Mouse (Mus musculus) embryonic facial prominence, embryonic 15.5 days (tissue): ENCODE measurements around the gene Olfr1438-ps1. TPM values are rescaled to one million over a fixed set of nuclear protein-coding genes. Genes with fewer than 3 reads are reported as not detected.
"Not testable (repeated sequence)": the region's sequence is repeated elsewhere in the genome, so short reads cannot be mapped to it uniquely, and the experiment has no call there.

ENCODE experiments used
- ATAC-seq: fragments of 200-750 bp; cut with Nextera tagmentation; 2 replicates; pipeline ENCODE4 v1.8.0; 2017; ENCODE audit warnings: low read depth, moderate TSS enrichment; ENCODE audit not compliant: insufficient number of reproducible peaks, low FRiP score, low TSS enrichment
- H3K27ac ChIP-seq: fragments of 300-500 bp; sonication (generic); replicated peaks from 2 replicates; pipeline ENCODE4 v1.5.1; 2015; ENCODE audit warnings: mild to moderate bottlenecking, inconsistent platforms
- H3K27me3 ChIP-seq: fragments of 300-500 bp; sonication (generic); 2 replicates; pipeline ENCODE4 v1.6.1; 2015; ENCODE audit warnings: inconsistent platforms
- H3K36me3 ChIP-seq: fragments of 300-500 bp; sonication (generic); 2 replicates; pipeline ENCODE4 v1.6.1; 2015; ENCODE audit warnings: mild to moderate bottlenecking, inconsistent platforms
- H3K4me1 ChIP-seq: fragments of 300-500 bp; sonication (generic); 2 replicates; pipeline ENCODE4 v1.6.1; 2015; ENCODE audit warnings: inconsistent platforms
- H3K4me2 ChIP-seq: fragments of 300-500 bp; sonication (generic); replicated peaks from 2 replicates; pipeline ENCODE4 v1.6.1; 2015; ENCODE audit warnings: mild to moderate bottlenecking, inconsistent platforms
- H3K4me3 ChIP-seq: fragments of 300-500 bp; sonication (generic); replicated peaks from 2 replicates; pipeline ENCODE4 v1.5.1; 2015; ENCODE audit warnings: mild to moderate bottlenecking, inconsistent platforms
- H3K9ac ChIP-seq: fragments of 300-500 bp; sonication (generic); 2 replicates; pipeline ENCODE4 v1.6.1; 2015; ENCODE audit warnings: inconsistent platforms
- H3K9me3 ChIP-seq: fragments of 300-500 bp; sonication (generic); replicated peaks from 2 replicates; pipeline ENCODE4 v1.6.1; 2016; ENCODE audit warnings: inconsistent platforms
- WGBS: fragments of 180-500 bp; shearing (Covaris S2); methylation state at CpG from one replicate; pipeline ENCODE4 v1.1.7; 2015; 5-methylcytosine and 5-hydroxymethylcytosine counted together
- polyA plus RNA-seq: library from polyadenylated mRNA; unstranded; fragments of >200 nt; fragmentation: Nextera tagmentation; extraction: Ambion mirVana; gene quantifications from 2 replicates; pipeline ENCODE4 v1.2.1, GENCODE M21; 2015

Olfr1438-ps1 gene
- not detected in 2 replicates for polyA plus RNA-seq

- Histone ChIP-seq H3K4me2 (no peak within 1 kb of the TSS), H3K27me3 (no peaks in the 10 kb centered on the region), H3K36me3 (no peaks in the 10 kb centered on the region), H3K27ac (no peak within 1 kb of the TSS), H3K4me1 (no peaks in the 10 kb centered on the region), H3K9me3 (no peaks in the 10 kb centered on the region), H3K9ac (no peak within 1 kb of the TSS), H3K4me3 (no peak within 1 kb of the TSS)
- ATAC-seq: no peak
- 86% methylated on average over 3 of the region's 3 CpGs for WGBS
Observed at GRCm38 (mm10) chr19:12335810-12336209, at the start of gene Olfr1438-ps1. Gene Olfr1438-ps1, minus strand, starts transcription at chr19:12335910.

- Histone ChIP-seq H3K9ac (no peak overlapping the region), H3K9me3 (no peaks in the 10 kb centered on the region), H3K36me3 (no peaks in the 10 kb centered on the region), H3K4me2 (no peak overlapping the region), H3K27me3 (no peaks in the 10 kb centered on the region), H3K4me1 (no peaks in the 10 kb centered on the region), H3K27ac (no peak overlapping the region), H3K4me3 (no peak overlapping the region)
- 80% methylated on average over 2 of the region's 2 CpGs for WGBS
- no peak for ATAC-seq
Observed at GRCm38 (mm10) chr19:12374465-12375025, 38.8 kb upstream of the Olfr1438-ps1 start.

GRCm38 (mm10) chr19:12373004-12373403, 37.3 kb upstream of the Olfr1438-ps1 start:
- no peaks in the 10 kb centered on the region for H3K9me3 ChIP-seq
- 76% methylated on average over 3 of the region's 3 CpGs for WGBS
- H3K27me3 ChIP-seq: no peaks in the 10 kb centered on the region
- H3K4me3 ChIP-seq: no peak overlapping the region
- no peak overlapping the region for H3K27ac ChIP-seq
- ATAC-seq: no peak
- H3K4me2 ChIP-seq: no peak overlapping the region
- H3K4me1 ChIP-seq: no peaks in the 10 kb centered on the region
- H3K36me3 ChIP-seq: no peaks in the 10 kb centered on the region
- H3K9ac ChIP-seq: no peak overlapping the region

- Histone ChIP-seq H3K4me3 (no peak within 1 kb of the TSS), H3K9me3 (no peaks in the 10 kb centered on the region), H3K4me2 (no peak within 1 kb of the TSS), H3K9ac (no peak within 1 kb of the TSS), H3K4me1 (no peaks in the 10 kb centered on the region), H3K27ac (no peak within 1 kb of the TSS), H3K36me3 (no peaks in the 10 kb centered on the region), H3K27me3 (no peaks in the 10 kb centered on the region)
- WGBS: 77% methylated on average over 2 of the region's 2 CpGs
- no peak for ATAC-seq
Observed at GRCm38 (mm10) chr19:12325001-12325400, 10.7 kb downstream of the Olfr1438-ps1 start, which contains the start of gene Olfr1437. Gene Olfr1437, minus strand, starts transcription at chr19:12325101.

GRCm38 (mm10) chr19:12299030-12299429, 36.7 kb downstream of the Olfr1438-ps1 start, which contains the start of gene Olfr1436:
Gene Olfr1436, minus strand, starts transcription at chr19:12299130.
- 83% methylated on average over 1 of the region's 1 CpGs for WGBS
- H3K27me3 ChIP-seq, ATAC-seq, H3K4me1 ChIP-seq, H3K27ac ChIP-seq, H3K9ac ChIP-seq, H3K9me3 ChIP-seq, H3K4me2 ChIP-seq, H3K4me3 ChIP-seq, H3K36me3 ChIP-seq: not testable (repeated sequence)

GRCm38 (mm10) chr19:12292979-12293378, 42.7 kb downstream of the Olfr1438-ps1 start:
- no peak overlapping the region for H3K4me3 ChIP-seq
- no peak overlapping the region for H3K27ac ChIP-seq
- no peaks in the 10 kb centered on the region for H3K9me3 ChIP-seq
- no peaks in the 10 kb centered on the region for H3K36me3 ChIP-seq
- H3K27me3 ChIP-seq: no peaks in the 10 kb centered on the region
- no peaks in the 10 kb centered on the region for H3K4me1 ChIP-seq
- H3K9ac ChIP-seq: no peak overlapping the region
- no peak for ATAC-seq
- no peak overlapping the region for H3K4me2 ChIP-seq

- no peak for ATAC-seq
- Histone ChIP-seq H3K9ac (no peak within 1 kb of the TSS), H3K4me1 (no peaks in the 10 kb centered on the region), H3K4me3 (no peak within 1 kb of the TSS), H3K9me3 (no peaks in the 10 kb centered on the region), H3K4me2 (no peak within 1 kb of the TSS), H3K27ac (no peak within 1 kb of the TSS), H3K36me3 (no peaks in the 10 kb centered on the region), H3K27me3 (no peaks in the 10 kb centered on the region)
- 63% methylated on average over 2 of the region's 2 CpGs for WGBS
Observed at GRCm38 (mm10) chr19:12279554-12279953, 56.2 kb downstream of the Olfr1438-ps1 start, which contains the start of gene Olfr1434. Gene Olfr1434, plus strand, starts transcription at chr19:12279854.

Other genes with a start within 250 kb of the Olfr1438-ps1 start
- not detected in 2 replicates for gene Olfr1426, start 243.9 kb downstream of the Olfr1438-ps1 start, polyA plus RNA-seq
- gene Olfr1427, start 232.6 kb downstream of the Olfr1438-ps1 start, polyA plus RNA-seq: 0.09 TPM in 1 of 2 replicates, not detected in the other
- gene Olfr1428, start 220.0 kb downstream of the Olfr1438-ps1 start, polyA plus RNA-seq: not detected in 2 replicates
- not detected in 2 replicates for gene Olfr76, start 212.7 kb downstream of the Olfr1438-ps1 start, polyA plus RNA-seq
- 0.12 and 0.13 TPM in 2 replicates for gene Olfr1555-ps1, start 165.8 kb downstream of the Olfr1438-ps1 start, polyA plus RNA-seq
- not detected in 2 replicates for gene Olfr1431, start 135.3 kb downstream of the Olfr1438-ps1 start, polyA plus RNA-seq
- gene Olfr1432, start 103.3 kb downstream of the Olfr1438-ps1 start, polyA plus RNA-seq: not detected in 2 replicates
- gene Olfr262, start 94.3 kb downstream of the Olfr1438-ps1 start, polyA plus RNA-seq: not detected in 2 replicates
- 0.28 TPM in 1 of 2 replicates, not detected in the other for gene Olfr235, start 74.9 kb downstream of the Olfr1438-ps1 start, polyA plus RNA-seq
- 0.27 TPM in 1 of 2 replicates, not detected in the other for gene Olfr1434, start 56.1 kb downstream of the Olfr1438-ps1 start, polyA plus RNA-seq
- gene Olfr1436, start 36.8 kb downstream of the Olfr1438-ps1 start, polyA plus RNA-seq: not detected in 2 replicates
- 0.04 and 0.23 TPM in 2 replicates for gene Olfr1437, start 10.8 kb downstream of the Olfr1438-ps1 start, polyA plus RNA-seq
- 0.07 TPM in 1 of 2 replicates, not detected in the other for gene Olfr1440, start 51.4 kb upstream of the Olfr1438-ps1 start, polyA plus RNA-seq
- 0.12 TPM in 1 of 2 replicates, not detected in the other for gene Olfr1441, start 81.5 kb upstream of the Olfr1438-ps1 start, polyA plus RNA-seq
- gene Pfpl, start 92.0 kb upstream of the Olfr1438-ps1 start, polyA plus RNA-seq: not detected in 2 replicates
- gene Mpeg1, start 124.9 kb upstream of the Olfr1438-ps1 start, polyA plus RNA-seq: 0.68 and 0.87 TPM in 2 replicates
- 10.1 and 13.1 TPM in 2 replicates for gene Dtx4, start 165.5 kb upstream of the Olfr1438-ps1 start, polyA plus RNA-seq
- 22.0 and 23.9 TPM in 2 replicates for gene Fam111a, start 209.8 kb upstream of the Olfr1438-ps1 start, polyA plus RNA-seq